Mouse (Mus musculus): ENCODE results near the gene Dynlt1b.
"Not testable (repeated sequence)": the region's sequence is repeated elsewhere in the genome, so short reads cannot be mapped to it uniquely, and the experiment has no call there.

The Dynlt1b gene

GRCm38 (mm10) chr17:6422805-6423204 lies 7.1 kb upstream of the Dynlt1b start:
- DNase-seq (ENCODE audit: low read depth) = not testable (repeated sequence)

GRCm38 (mm10) chr17:6424294-6424980 lies 5.5 kb upstream of the Dynlt1b start:
- not testable (repeated sequence) for DNase-seq (ENCODE audit: low read depth)

- DNase-seq (ENCODE audit: low read depth) = not testable (repeated sequence)
Measured at GRCm38 (mm10) chr17:6425325-6425724, 4.6 kb upstream of the Dynlt1b start.

GRCm38 (mm10) chr17:6426869-6427268 lies 3.0 kb upstream of the Dynlt1b start:
- not testable (repeated sequence) for DNase-seq (ENCODE audit: low read depth)

- peak; percentile 83 for DNase-seq (ENCODE audit: low read depth)
Measured at GRCm38 (mm10) chr17:6428926-6429325, 986 bp upstream of the Dynlt1b start.

- not testable (repeated sequence) for DNase-seq (ENCODE audit: low read depth)
Measured at GRCm38 (mm10) chr17:6430410-6431001, 594 bp downstream of the Dynlt1b start.

GRCm38 (mm10) chr17:6432456-6432855 lies 2.5 kb downstream of the Dynlt1b start:
- peak; percentile 17 for DNase-seq (ENCODE audit: low read depth)

- peak; percentile 14 for DNase-seq (ENCODE audit: low read depth)
Measured at GRCm38 (mm10) chr17:6433691-6434090, 3.8 kb downstream of the Dynlt1b start.

- DNase-seq (ENCODE audit: low read depth) = not testable (repeated sequence)
Measured at GRCm38 (mm10) chr17:6438080-6438479, 8.2 kb downstream of the Dynlt1b start.

GRCm38 (mm10) chr17:6439913-6440312 lies 10.0 kb downstream of the Dynlt1b start:
- DNase-seq (ENCODE audit: low read depth) = not testable (repeated sequence)

GRCm38 (mm10) chr17:6440493-6441077 lies 10.7 kb downstream of the Dynlt1b start:
- DNase-seq (ENCODE audit: low read depth) = not testable (repeated sequence)

- DNase-seq (ENCODE audit: low read depth) = not testable (repeated sequence)
Measured at GRCm38 (mm10) chr17:6441254-6441653, 11.3 kb downstream of the Dynlt1b start.

GRCm38 (mm10) chr17:6442513-6442912 lies 12.6 kb downstream of the Dynlt1b start:
- not testable (repeated sequence) for DNase-seq (ENCODE audit: low read depth)

GRCm38 (mm10) chr17:6445794-6446587 lies 16.1 kb downstream of the Dynlt1b start:
- not testable (repeated sequence) for DNase-seq (ENCODE audit: low read depth)

GRCm38 (mm10) chr17:6448293-6448692 lies 18.4 kb downstream of the Dynlt1b start:
- DNase-seq (ENCODE audit: low read depth) = not testable (repeated sequence)

GRCm38 (mm10) chr17:6449166-6449565 lies 19.3 kb downstream of the Dynlt1b start:
- DNase-seq (ENCODE audit: low read depth) = not testable (repeated sequence)

- not testable (repeated sequence) for DNase-seq (ENCODE audit: low read depth)
Measured at GRCm38 (mm10) chr17:6451205-6451604, 21.3 kb downstream of the Dynlt1b start.

- DNase-seq (ENCODE audit: low read depth) = not testable (repeated sequence)
Measured at GRCm38 (mm10) chr17:6452689-6453088, 22.8 kb downstream of the Dynlt1b start.

- not testable (repeated sequence) for DNase-seq (ENCODE audit: low read depth)
Measured at GRCm38 (mm10) chr17:6454703-6455102, 24.8 kb downstream of the Dynlt1b start.

GRCm38 (mm10) chr17:6455883-6456282 lies 26.0 kb downstream of the Dynlt1b start:
- not testable (repeated sequence) for DNase-seq (ENCODE audit: low read depth)

GRCm38 (mm10) chr17:6456614-6457402 lies 26.9 kb downstream of the Dynlt1b start:
- DNase-seq (ENCODE audit: low read depth) = not testable (repeated sequence)

Measured in NIH3T3 (cell line).